Mouse (Mus musculus) embryonic facial prominence, embryonic 14.5 days (tissue): ENCODE measurements at regions not wholly inside any gene's neighbourhood (a gene's known extent, or its start where the extent isn't known, plus 50 kb on each side); places are given as distances from the start of the nearest gene placed in this dataset.

Experiments used
- ATAC-seq: fragments of 200-750 bp; cut with Nextera tagmentation; 2 replicates; pipeline ENCODE4 v1.8.0; 2017; ENCODE audit warnings: low read depth, moderate number of reproducible peaks, moderate TSS enrichment
- DNase-seq: peaks from one replicate; pipeline ENCODE4 v3.0.0-alpha.2; 2015; ENCODE audit warnings: low spot score
- H3K27ac ChIP-seq: fragments of 300-500 bp; sonication (generic); replicated peaks from 2 replicates; pipeline ENCODE4 v1.5.1; 2014; ENCODE audit warnings: low read depth, mild to moderate bottlenecking, low read length, moderate library complexity
- H3K27me3 ChIP-seq: fragments of 300-500 bp; sonication (generic); replicated peaks from 2 replicates; pipeline ENCODE4 v1.6.1; 2014; ENCODE audit warnings: low read length; ENCODE audit not compliant: control insufficient read depth, insufficient read depth
- H3K36me3 ChIP-seq: fragments of 300-500 bp; sonication (generic); 2 replicates; pipeline ENCODE4 v1.6.1; 2014; ENCODE audit warnings: low read length, mixed read lengths; ENCODE audit not compliant: control insufficient read depth, insufficient read depth
- H3K4me1 ChIP-seq: fragments of 300-500 bp; sonication (generic); 2 replicates; pipeline ENCODE4 v1.6.1; 2014; ENCODE audit warnings: antibody characterized with exemption, low read length; ENCODE audit not compliant: control insufficient read depth, insufficient read depth
- H3K4me2 ChIP-seq: fragments of 300-500 bp; sonication (generic); 2 replicates; pipeline ENCODE4 v1.6.1; 2014; ENCODE audit warnings: low read depth, mild to moderate bottlenecking, low read length, moderate library complexity, mixed read lengths
- H3K4me3 ChIP-seq: fragments of 300-500 bp; sonication (generic); 2 replicates; pipeline ENCODE4 v1.5.1; 2014; ENCODE audit warnings: low read depth, mild to moderate bottlenecking, low read length
- H3K9ac ChIP-seq: fragments of 300-500 bp; sonication (generic); 2 replicates; pipeline ENCODE4 v1.6.1; 2014; ENCODE audit warnings: low read depth, mild to moderate bottlenecking, low read length, moderate library complexity, mixed read lengths
- H3K9me3 ChIP-seq: fragments of 300-500 bp; sonication (generic); 2 replicates; pipeline ENCODE4 v1.6.1; 2016; ENCODE audit warnings: low read length; ENCODE audit not compliant: control insufficient read depth
- WGBS: fragments of 180-500 bp; shearing (Covaris S2); extraction: QIAGEN DNeasy Blood & Tissue Kit; methylation state at CpG from one replicate; pipeline ENCODE4 v1.1.7; 2014; 5-methylcytosine and 5-hydroxymethylcytosine counted together

DNA sequence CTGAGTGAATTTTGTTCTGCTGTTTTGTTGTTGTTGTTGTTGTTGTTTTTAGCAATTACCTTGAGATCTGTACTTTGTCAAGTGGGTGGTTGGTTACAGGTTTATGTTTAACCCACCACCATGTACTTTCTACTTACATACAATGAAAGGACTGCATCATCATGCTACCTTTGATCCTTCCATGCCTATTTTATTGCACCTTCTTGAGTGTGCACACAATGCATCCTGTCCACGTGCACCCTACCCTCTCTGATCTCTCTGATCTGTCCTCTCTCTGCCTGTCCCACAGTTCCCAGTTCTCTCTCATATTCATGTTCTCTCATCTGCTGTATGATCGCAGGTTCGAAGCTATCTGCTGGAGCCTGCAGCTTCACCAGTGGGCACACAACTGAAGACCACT, 59.9 kb upstream of the Gas1 start:
- Histone ChIP-seq H3K9me3 (0 out of 2 replicates have a peak, but pooled peaks cover 7% of the 10 kb centered on the region), H3K4me2 (no peak overlapping the region), H3K27me3 (no peaks in the 10 kb centered on the region), H3K4me3 (no peak overlapping the region), H3K4me1 (peaks cover 13% of the 10 kb centered on the region), H3K9ac (no peak overlapping the region), H3K27ac (no peak overlapping the region), H3K36me3 (no peaks in the 10 kb centered on the region)
- ATAC-seq (no peak), DNase-seq (no peak)
- 85% methylated on average over 3 of the region's 3 CpGs for WGBS

DNA sequence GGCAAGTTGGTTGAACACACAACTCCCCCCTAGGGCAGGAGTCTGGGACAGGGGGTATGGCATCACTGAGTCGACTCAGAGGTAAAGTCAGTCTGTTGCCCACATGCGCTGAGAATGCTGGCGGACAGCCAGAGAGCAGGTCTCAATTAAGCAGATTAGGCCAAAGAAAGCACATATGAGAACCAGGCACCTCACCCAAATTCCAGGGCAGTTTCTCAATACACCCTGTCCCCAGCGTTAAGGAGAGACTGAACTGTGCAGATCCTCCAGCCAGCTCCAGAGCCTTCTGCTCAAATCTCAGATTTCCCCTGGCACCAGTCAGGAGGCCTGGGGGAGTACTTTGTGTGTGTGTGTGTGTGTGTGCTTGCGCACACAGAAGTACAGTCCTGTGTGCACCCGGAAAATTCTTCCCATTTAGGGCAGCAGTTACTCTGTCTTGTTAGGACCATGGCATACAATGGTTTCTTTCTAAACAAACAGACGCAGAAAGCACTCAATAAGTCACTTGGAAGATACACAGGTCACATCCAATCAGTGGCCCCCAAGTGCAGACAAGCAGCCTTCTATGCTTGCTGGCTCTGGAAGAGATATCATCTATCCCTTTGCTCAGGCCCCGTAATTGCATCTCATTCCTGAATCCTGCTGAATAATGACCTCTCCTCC, 65.4 kb upstream of the Gas1 start:
- Histone ChIP-seq H3K4me2 (0 out of 2 replicates have a peak overlapping the region, but pooled peaks have one; percentile 7), H3K36me3 (no peaks in the 10 kb centered on the region), H3K4me3 (no peak overlapping the region), H3K27me3 (no peaks in the 10 kb centered on the region), H3K9me3 (0 out of 2 replicates have a peak, but pooled peaks cover 7% of the 10 kb centered on the region), H3K9ac (no peak overlapping the region), H3K4me1 (peaks cover 22% of the 10 kb centered on the region), H3K27ac (peak overlapping the region; percentile 82)
- ATAC-seq (peak; percentile 94), DNase-seq (peak; percentile 90)
- 14% methylated on average over 8 of the region's 8 CpGs for WGBS

DNA sequence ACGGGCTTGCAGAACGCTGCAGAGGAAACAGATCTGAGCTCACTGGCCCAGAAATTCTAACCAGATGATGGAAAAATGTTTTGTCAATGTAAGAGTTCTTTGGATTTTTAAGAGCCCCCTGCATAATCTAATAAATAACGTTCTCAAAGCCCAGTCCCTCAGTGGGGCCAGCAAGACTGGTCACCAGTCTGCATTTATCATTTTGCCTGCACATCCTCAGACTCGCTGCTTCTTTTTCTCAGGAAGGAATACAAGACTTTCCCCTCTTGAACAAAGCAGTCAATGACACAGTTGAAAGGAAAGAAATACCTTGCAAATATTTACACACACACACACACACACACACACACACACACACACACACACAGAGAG, 65.9 kb upstream of the Gas1 start:
- ATAC-seq (peak; percentile 16; the same call in 1 of the 2 replicates), DNase-seq (no peak)
- no peak overlapping the region for H3K9ac ChIP-seq
- 13% methylated on average over 4 of the region's 4 CpGs for WGBS
- H3K27ac ChIP-seq = peak overlapping the region; percentile 82
- H3K27me3 ChIP-seq = no peaks in the 10 kb centered on the region
- H3K4me1 ChIP-seq = peaks cover 22% of the 10 kb centered on the region
- no peaks in the 10 kb centered on the region for H3K36me3 ChIP-seq
- H3K4me2 ChIP-seq = no peak overlapping the region
- no peak overlapping the region for H3K4me3 ChIP-seq
- 0 out of 2 replicates have a peak, but pooled peaks cover 7% of the 10 kb centered on the region for H3K9me3 ChIP-seq

DNA sequence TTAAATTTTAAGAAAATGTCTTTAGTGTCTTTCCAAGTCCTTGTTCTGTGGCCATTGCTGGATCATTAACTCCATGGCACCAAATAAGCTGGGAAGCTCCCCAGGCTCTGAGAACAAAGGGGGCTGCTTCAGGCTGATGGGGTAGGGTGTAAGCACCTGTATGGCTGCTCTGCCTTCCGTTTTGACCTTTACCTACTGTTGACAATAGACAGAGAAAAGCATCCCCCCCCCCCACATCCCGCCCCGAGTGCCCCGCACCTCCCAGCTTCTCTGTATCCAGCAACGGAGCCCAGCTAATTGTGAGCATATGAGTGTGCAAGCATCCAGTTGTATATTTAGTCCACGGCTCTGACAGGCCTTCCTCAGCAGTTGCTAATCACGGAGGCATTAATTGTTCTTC, 78.0 kb upstream of the Gas1 start:
- H3K9ac ChIP-seq = 0 out of 2 replicates have a peak overlapping the region, but pooled peaks have one; percentile 17
- H3K4me3 ChIP-seq = no peak overlapping the region
- no peaks in the 10 kb centered on the region for H3K9me3 ChIP-seq
- H3K4me1 ChIP-seq = peaks cover 22% of the 10 kb centered on the region
- H3K4me2 ChIP-seq = peak overlapping the region; percentile 21
- no peaks in the 10 kb centered on the region for H3K36me3 ChIP-seq
- 12% methylated on average over 7 of the region's 7 CpGs for WGBS
- H3K27ac ChIP-seq = peak overlapping the region; percentile 84
- DNase-seq (peak; percentile 37), ATAC-seq (no peak)
- no peaks in the 10 kb centered on the region for H3K27me3 ChIP-seq

DNA sequence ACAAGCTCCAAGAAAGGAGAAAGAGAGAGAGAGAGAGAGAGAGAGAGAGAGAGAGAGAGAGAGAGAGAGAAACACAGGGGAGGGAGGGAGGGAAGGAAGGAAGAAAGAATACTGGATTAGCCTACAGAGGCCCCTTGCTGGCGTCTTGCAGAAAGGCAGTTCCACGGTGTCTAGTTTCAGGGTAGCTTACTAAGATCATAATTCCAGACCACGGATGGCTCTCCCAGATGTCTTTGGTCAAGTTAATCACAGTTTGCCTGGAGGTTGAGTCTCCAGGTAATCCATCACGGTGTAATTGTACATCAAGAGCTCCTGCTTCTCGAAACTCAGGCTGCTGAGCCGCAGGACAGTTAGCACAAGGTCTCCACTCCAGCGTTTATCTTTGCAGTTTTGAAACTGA, 78.5 kb upstream of the Gas1 start:
- Histone ChIP-seq H3K36me3 (no peaks in the 10 kb centered on the region), H3K4me1 (peaks cover 22% of the 10 kb centered on the region), H3K9ac (no peak overlapping the region), H3K4me3 (no peak overlapping the region), H3K27me3 (no peaks in the 10 kb centered on the region), H3K27ac (peak overlapping the region; percentile 84), H3K4me2 (peak overlapping the region; percentile 21), H3K9me3 (no peaks in the 10 kb centered on the region)
- 10% methylated on average over 7 of the region's 7 CpGs for WGBS
- ATAC-seq (peak; percentile 90), DNase-seq (peak; percentile 90)

DNA sequence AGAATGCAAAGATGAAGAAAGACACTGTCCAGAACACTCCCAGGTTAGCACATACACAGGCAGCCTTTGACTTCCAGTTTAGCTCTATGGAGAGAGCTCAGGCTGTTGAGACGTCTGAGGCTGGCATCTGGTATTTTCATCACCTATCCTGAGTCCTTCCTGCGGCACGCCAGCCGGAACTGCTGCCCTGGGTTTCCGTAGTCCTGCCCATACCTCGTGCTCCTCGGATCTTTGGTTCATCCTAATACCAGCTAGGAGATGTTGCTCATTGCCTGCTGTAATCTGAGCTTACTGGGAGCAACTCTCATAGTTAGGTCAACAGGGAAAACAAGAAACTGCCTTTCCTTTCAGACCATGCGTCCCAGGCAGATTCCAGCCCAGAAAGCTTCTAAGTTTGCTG, 79.8 kb upstream of the Gas1 start:
- no peaks in the 10 kb centered on the region for H3K9me3 ChIP-seq
- no peak overlapping the region for H3K9ac ChIP-seq
- no peak overlapping the region for H3K4me2 ChIP-seq
- H3K4me3 ChIP-seq = no peak overlapping the region
- ATAC-seq (no peak), DNase-seq (peak; percentile 39)
- no peaks in the 10 kb centered on the region for H3K36me3 ChIP-seq
- peaks cover 22% of the 10 kb centered on the region for H3K4me1 ChIP-seq
- H3K27me3 ChIP-seq = no peaks in the 10 kb centered on the region
- 20% methylated on average over 8 of the region's 8 CpGs for WGBS
- peak overlapping the region; percentile 75 for H3K27ac ChIP-seq

DNA sequence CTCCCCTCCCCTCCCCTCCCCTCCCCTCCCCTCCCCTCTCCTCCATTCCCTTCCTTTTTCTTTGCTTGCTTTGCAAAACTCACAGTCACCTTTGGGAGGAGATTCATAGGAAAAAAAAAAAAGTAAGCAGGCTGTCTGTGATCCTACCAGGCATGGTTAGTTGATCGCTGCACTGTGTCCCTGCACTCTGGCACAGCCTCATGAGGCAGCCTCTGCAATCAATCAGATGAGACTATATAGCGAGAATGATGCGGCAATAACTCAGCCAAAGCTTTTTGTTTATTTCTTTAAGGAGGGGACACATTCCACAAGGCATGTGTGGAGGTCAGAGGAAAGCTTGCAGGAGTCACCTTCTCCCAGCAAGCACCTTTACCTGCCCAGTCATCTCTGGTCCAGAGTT, 80.7 kb upstream of the Gas1 start:
- H3K27me3 ChIP-seq = no peaks in the 10 kb centered on the region
- no peak for ATAC-seq
- WGBS = 46% methylated on average over 3 of the region's 3 CpGs
- no peak overlapping the region for H3K4me2 ChIP-seq
- DNase-seq = no peak
- H3K4me1 ChIP-seq = peaks cover 22% of the 10 kb centered on the region
- H3K27ac ChIP-seq = no peak overlapping the region
- no peak overlapping the region for H3K4me3 ChIP-seq
- no peaks in the 10 kb centered on the region for H3K9me3 ChIP-seq
- H3K9ac ChIP-seq = no peak overlapping the region
- no peaks in the 10 kb centered on the region for H3K36me3 ChIP-seq

DNA sequence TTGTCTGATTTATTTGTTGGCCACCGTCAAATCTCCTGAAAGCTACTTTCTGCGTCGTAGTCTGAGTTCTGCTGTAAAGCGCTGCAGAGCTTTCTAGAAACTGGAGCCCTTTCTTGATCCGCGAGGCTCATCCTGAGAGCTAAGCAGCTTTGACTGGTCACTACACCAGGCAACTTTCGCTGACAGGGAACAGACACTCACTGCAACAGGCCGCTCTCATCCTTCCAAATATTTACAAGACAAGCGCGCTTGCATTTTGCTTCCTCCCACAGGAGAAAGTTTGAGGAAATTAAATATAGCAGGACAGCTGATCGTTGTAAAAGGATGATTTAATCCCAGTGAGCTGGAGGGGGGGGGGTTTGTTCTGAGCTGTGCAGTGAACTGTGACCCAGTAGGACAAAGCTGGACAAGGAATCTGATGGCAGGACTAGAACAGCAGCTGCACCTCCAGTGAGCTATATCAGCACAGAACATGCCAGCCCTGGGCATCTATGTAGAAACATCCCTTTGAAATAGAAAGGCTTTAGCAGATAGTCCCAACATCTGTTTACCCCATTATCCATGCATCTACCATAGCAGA, 85.4 kb upstream of the Gas1 start:
- Histone ChIP-seq H3K27me3 (no peaks in the 10 kb centered on the region), H3K9me3 (no peaks in the 10 kb centered on the region), H3K4me2 (no peak overlapping the region), H3K4me3 (no peak overlapping the region), H3K36me3 (no peaks in the 10 kb centered on the region), H3K27ac (peak overlapping the region; percentile 33; the same call in 1 of the 2 replicates), H3K4me1 (peaks cover 9% of the 10 kb centered on the region), H3K9ac (no peak overlapping the region)
- ATAC-seq = peak; percentile 54; the same call in 1 of the 2 replicates
- WGBS = 61% methylated on average over 11 of the region's 11 CpGs
- peak; percentile 62 for DNase-seq

DNA sequence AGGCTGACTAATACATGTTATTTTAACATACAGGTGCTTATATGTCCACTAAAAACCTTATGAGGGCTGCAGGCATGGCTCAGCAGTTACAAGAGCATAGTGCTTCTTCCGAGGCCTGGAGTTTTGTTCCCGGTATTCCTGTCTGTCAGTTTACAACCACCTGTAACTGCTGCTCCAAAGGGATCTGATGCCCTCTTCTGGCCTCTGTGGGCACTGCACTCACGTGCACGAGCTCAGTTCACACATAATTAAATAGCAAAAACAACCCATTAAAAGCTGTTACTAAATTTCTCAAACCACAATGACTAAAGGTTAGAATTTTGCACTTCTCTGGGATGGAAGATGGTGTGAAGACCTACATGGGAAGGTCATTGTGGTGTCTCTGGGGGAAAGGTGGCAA, 87.3 kb upstream of the Gas1 start:
- H3K27me3 ChIP-seq = no peaks in the 10 kb centered on the region
- no peak overlapping the region for H3K9ac ChIP-seq
- no peak overlapping the region for H3K4me2 ChIP-seq
- H3K4me1 ChIP-seq = peaks cover 23% of the 10 kb centered on the region
- H3K36me3 ChIP-seq = no peaks in the 10 kb centered on the region
- DNase-seq (no peak), ATAC-seq (no peak)
- H3K27ac ChIP-seq = no peak overlapping the region
- 96% methylated on average over 4 of the region's 4 CpGs for WGBS
- no peaks in the 10 kb centered on the region for H3K9me3 ChIP-seq
- no peak overlapping the region for H3K4me3 ChIP-seq
